Mouse (Mus musculus) liver, embryonic 14.5 days (tissue): ENCODE measurements around the gene BC034090.

Experiments used
- CTCF ChIP-seq: IDR thresholded peaks from 2 replicates; pipeline ENCODE4 v1.5.1; 2016; ENCODE audit warnings: antibody characterized with exemption, low read depth, control low read depth
- EP300 ChIP-seq: IDR thresholded peaks from 2 replicates; pipeline ENCODE4 v1.6.1; 2016; ENCODE audit warnings: antibody characterized with exemption, low read depth

GRCm38 (mm10) chr1:155203954-155204353 is 40.3 kb downstream of the BC034090 start:
- TF ChIP-seq CTCF (no peak), EP300 (no peak)
